Mouse (Mus musculus): ENCODE data around the gene Alox12.

Gene Alox12

DNA sequence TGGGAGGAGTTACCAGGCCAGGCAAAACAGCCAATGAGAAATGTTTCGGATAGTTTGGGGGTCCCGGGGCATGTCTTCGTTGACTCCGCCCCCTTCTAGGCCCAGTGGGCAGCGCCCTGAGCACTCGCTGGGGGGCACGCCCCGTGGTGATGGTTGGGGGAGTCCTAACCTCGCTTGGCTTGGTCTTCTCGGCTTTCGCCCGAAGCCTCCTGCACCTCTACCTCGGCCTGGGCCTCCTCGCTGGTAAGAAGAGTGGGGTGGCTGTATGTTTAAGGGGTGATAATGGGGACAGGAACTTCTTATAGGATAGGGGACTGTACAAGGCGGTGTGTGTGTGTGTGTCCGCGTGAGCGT lies 40.3 kb downstream of the Alox12 start:
- H3K9me3 ChIP-seq (ENCODE audit: low read length): no peaks in the 10 kb centered on the region
- H3K27me3 ChIP-seq (ENCODE audit: insufficient read depth, low read length): peaks cover 74% of the 10 kb centered on the region
- H3K4me1 ChIP-seq (replicated peaks; ENCODE audit: low read depth, low read length): peaks cover 51% of the 10 kb centered on the region
- no peak for TF ChIP-seq CTCF (conservative IDR thresholded peaks at IDR 0.05; ENCODE audit: low read length)
- peak overlapping the region; percentile 74 for H3K4me3 ChIP-seq (replicated peaks; ENCODE audit: low read length)
- peaks cover 28% of the 10 kb centered on the region for H3K36me3 ChIP-seq (ENCODE audit: insufficient read depth, low read length)

DNA sequence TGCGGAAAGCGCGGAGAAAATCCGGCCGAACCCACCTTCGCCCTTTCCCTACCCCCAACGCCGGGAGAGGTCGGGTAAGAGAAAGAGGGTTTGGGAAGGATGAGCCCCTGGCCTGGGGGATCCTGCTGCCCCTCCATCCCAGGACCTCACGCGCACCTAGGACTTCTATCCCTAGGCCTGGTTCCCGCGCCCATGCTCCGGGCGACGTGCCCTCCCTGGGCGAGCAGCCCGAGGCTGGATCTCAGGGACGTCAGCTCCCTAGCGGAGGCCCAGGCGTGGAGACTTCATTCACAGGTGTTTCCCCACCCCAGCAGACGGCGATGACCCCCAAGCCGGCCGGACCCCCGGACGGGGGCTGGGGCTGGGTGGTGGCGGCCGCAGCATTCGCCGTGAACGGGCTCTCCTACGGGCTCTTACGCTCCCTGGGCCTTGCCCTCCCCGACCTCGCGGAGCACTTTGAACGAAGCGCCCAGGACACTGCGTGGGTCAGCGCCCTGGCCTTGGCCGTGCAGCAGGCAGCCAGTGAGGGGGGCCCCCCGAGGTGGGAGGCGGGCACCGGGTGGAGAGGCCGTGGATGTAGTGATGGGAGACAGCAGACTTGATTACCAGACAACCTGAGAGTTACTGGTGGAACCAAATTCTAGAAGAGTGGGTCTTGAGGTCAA lies 40.8 kb downstream of the Alox12 start:
- Histone ChIP-seq H3K9me3 (ENCODE audit: low read length) (no peaks in the 10 kb centered on the region), H3K27me3 (ENCODE audit: insufficient read depth, low read length) (peaks cover 70% of the 10 kb centered on the region), H3K36me3 (ENCODE audit: insufficient read depth, low read length) (peaks cover 28% of the 10 kb centered on the region), H3K4me3 (replicated peaks; ENCODE audit: low read length) (peak overlapping the region; percentile 74), H3K4me1 (replicated peaks; ENCODE audit: low read depth, low read length) (peaks cover 47% of the 10 kb centered on the region)
- TF ChIP-seq NANOG (IDR thresholded peaks at IDR 0.05; ENCODE audit: borderline replicate concordance, low read length) (no peak), POU5F1 (IDR thresholded peaks at IDR 0.05; ENCODE audit: borderline replicate concordance, low read length) (no peak), CTCF (conservative IDR thresholded peaks at IDR 0.05; ENCODE audit: low read length) (no peak)

DNA sequence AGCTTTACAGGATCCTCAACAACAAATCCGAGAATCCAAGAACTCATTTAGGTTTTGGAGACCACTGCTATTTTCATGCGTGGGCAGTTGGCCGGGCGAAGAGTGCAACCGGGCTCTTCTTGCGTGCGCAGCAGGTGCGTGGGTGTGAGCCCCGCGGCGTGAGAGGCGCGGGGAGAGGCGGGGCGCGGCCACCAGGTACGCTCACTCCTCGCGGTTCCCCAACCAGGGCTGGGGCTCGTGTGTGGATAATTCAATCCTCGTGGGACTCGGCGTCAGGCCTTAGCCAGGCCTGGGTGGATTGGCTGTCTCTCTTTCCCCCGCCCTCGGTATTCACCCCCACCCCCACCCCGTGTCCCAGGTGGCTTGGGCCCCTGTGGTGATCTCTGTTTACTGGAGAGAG lies 41.4 kb downstream of the Alox12 start:
- no peak for TF ChIP-seq POU5F1 (IDR thresholded peaks at IDR 0.05; ENCODE audit: borderline replicate concordance, low read length)
- no peak for TF ChIP-seq CTCF (conservative IDR thresholded peaks at IDR 0.05; ENCODE audit: low read length)
- no peak for TF ChIP-seq NANOG (IDR thresholded peaks at IDR 0.05; ENCODE audit: borderline replicate concordance, low read length)
- Histone ChIP-seq H3K4me1 (replicated peaks; ENCODE audit: low read depth, low read length) (peaks cover 47% of the 10 kb centered on the region), H3K36me3 (ENCODE audit: insufficient read depth, low read length) (peaks cover 24% of the 10 kb centered on the region), H3K27me3 (ENCODE audit: insufficient read depth, low read length) (peaks cover 64% of the 10 kb centered on the region), H3K4me3 (replicated peaks; ENCODE audit: low read length) (peak overlapping the region; percentile 74), H3K9me3 (ENCODE audit: low read length) (no peaks in the 10 kb centered on the region)

DNA sequence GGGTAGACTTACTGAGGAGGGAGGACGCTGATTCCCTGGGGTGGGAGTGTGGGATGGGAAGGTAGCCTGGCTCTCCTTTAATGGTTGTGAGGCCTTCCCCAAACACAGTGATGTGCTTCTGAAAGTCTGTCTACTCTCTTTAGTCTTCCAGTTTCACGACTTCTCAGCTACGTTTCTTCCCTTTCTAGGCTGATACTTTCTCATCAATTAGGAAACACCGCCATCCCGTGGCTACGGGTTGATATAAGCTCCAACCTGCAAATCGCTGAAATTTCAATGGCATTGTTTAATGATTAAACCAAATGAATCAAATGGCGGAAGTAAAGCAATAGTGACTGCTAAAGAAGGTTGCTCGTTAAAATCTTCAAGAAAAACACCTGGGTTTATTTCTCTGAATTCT lies 42.3 kb downstream of the Alox12 start:
- H3K9me3 ChIP-seq (ENCODE audit: low read length): no peaks in the 10 kb centered on the region
- TF ChIP-seq NANOG (IDR thresholded peaks at IDR 0.05; ENCODE audit: borderline replicate concordance, low read length) (no peak), CTCF (conservative IDR thresholded peaks at IDR 0.05; ENCODE audit: low read length) (peak; percentile 35), POU5F1 (IDR thresholded peaks at IDR 0.05; ENCODE audit: borderline replicate concordance, low read length) (no peak)
- H3K36me3 ChIP-seq (ENCODE audit: insufficient read depth, low read length): peaks cover 15% of the 10 kb centered on the region
- H3K4me3 ChIP-seq (replicated peaks; ENCODE audit: low read length): no peak overlapping the region
- peaks cover 57% of the 10 kb centered on the region for H3K27me3 ChIP-seq (ENCODE audit: insufficient read depth, low read length)
- peaks cover 49% of the 10 kb centered on the region for H3K4me1 ChIP-seq (replicated peaks; ENCODE audit: low read depth, low read length)

DNA sequence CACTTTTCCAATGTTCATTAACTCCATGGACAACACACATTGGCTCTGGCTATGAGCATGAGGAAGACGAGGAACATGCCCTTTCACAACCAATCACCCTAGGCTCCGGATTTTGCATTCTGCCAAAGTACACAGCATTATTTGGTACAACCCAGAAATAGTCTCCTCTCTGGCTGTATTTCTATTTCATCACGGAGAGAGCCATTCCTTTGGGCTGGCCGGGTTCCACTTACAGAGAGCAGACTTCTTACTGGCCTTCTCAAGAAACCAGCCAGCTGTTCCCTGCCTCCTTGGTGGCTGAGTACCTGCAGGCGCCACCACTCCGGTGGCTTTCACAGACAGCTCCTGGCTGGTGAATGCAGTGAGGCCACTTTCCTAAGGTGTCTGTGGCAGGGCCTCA lies 42.7 kb downstream of the Alox12 start, which contains the start of gene Slc16a11:
TSS of gene Slc16a11 (plus strand) at position 330 of the 400 bp plus-strand sequence.
- Histone ChIP-seq H3K4me3 (replicated peaks; ENCODE audit: low read length) (peak within 1 kb of the TSS; percentile 74), H3K27me3 (ENCODE audit: insufficient read depth, low read length) (peaks cover 52% of the 10 kb centered on the region), H3K36me3 (ENCODE audit: insufficient read depth, low read length) (peaks cover 10% of the 10 kb centered on the region), H3K4me1 (replicated peaks; ENCODE audit: low read depth, low read length) (peaks cover 49% of the 10 kb centered on the region), H3K9me3 (ENCODE audit: low read length) (no peaks in the 10 kb centered on the region)
- no peak for TF ChIP-seq NANOG (IDR thresholded peaks at IDR 0.05; ENCODE audit: borderline replicate concordance, low read length)
- no peak for TF ChIP-seq POU5F1 (IDR thresholded peaks at IDR 0.05; ENCODE audit: borderline replicate concordance, low read length)
- TF ChIP-seq CTCF (conservative IDR thresholded peaks at IDR 0.05; ENCODE audit: low read length): no peak

DNA sequence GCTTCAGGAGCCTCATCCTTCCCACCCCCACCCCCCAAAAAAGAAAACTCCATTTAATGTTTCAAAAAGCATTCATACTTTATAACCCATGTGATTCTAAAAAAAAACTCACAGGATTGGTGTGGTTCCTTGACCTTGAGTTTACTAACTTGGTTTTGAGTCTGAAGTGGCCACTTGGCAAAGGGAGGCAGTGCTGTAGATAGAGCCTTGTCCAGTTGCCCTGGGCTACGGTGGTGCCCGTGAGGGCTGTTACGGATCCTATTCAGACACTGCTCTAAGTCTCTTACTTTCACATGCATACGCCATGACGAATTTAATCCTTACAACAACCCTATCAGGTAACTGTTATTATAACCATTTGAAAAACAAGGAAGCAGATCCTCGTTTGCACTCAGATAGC lies 43.2 kb downstream of the Alox12 start:
- TF ChIP-seq POU5F1 (IDR thresholded peaks at IDR 0.05; ENCODE audit: borderline replicate concordance, low read length): no peak
- TF ChIP-seq CTCF (conservative IDR thresholded peaks at IDR 0.05; ENCODE audit: low read length): no peak
- no peak for TF ChIP-seq NANOG (IDR thresholded peaks at IDR 0.05; ENCODE audit: borderline replicate concordance, low read length)
- Histone ChIP-seq H3K36me3 (ENCODE audit: insufficient read depth, low read length) (peaks cover 6% of the 10 kb centered on the region), H3K4me1 (replicated peaks; ENCODE audit: low read depth, low read length) (peaks cover 49% of the 10 kb centered on the region), H3K27me3 (ENCODE audit: insufficient read depth, low read length) (peaks cover 48% of the 10 kb centered on the region), H3K9me3 (ENCODE audit: low read length) (no peaks in the 10 kb centered on the region), H3K4me3 (replicated peaks; ENCODE audit: low read length) (no peak overlapping the region)

DNA sequence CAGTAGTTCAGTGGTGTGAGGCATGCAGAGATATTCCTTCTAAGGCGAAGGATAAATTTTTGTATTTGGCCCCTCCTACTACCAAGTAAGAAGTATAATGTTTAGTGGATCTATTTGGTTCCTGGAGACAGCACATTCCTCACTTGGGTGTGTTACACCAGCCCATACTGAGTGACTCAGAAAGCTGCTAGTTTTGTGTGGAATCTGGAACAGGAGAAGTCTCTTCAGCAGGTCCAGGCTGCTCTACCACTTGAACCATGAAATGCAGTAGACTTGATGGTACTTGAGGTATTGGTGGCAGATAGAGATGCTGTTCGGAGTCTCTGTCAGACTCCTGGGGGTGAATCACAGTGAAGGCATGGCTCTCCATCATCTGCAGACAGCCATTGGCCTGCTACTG lies 44.5 kb downstream of the Alox12 start:
- Histone ChIP-seq H3K9me3 (ENCODE audit: low read length) (no peaks in the 10 kb centered on the region), H3K4me1 (replicated peaks; ENCODE audit: low read depth, low read length) (peaks cover 46% of the 10 kb centered on the region), H3K27me3 (ENCODE audit: insufficient read depth, low read length) (peaks cover 40% of the 10 kb centered on the region), H3K4me3 (replicated peaks; ENCODE audit: low read length) (no peak overlapping the region), H3K36me3 (ENCODE audit: insufficient read depth, low read length) (no peaks in the 10 kb centered on the region)
- TF ChIP-seq CTCF (conservative IDR thresholded peaks at IDR 0.05; ENCODE audit: low read length) (no peak), NANOG (IDR thresholded peaks at IDR 0.05; ENCODE audit: borderline replicate concordance, low read length) (no peak), POU5F1 (IDR thresholded peaks at IDR 0.05; ENCODE audit: borderline replicate concordance, low read length) (no peak)

DNA sequence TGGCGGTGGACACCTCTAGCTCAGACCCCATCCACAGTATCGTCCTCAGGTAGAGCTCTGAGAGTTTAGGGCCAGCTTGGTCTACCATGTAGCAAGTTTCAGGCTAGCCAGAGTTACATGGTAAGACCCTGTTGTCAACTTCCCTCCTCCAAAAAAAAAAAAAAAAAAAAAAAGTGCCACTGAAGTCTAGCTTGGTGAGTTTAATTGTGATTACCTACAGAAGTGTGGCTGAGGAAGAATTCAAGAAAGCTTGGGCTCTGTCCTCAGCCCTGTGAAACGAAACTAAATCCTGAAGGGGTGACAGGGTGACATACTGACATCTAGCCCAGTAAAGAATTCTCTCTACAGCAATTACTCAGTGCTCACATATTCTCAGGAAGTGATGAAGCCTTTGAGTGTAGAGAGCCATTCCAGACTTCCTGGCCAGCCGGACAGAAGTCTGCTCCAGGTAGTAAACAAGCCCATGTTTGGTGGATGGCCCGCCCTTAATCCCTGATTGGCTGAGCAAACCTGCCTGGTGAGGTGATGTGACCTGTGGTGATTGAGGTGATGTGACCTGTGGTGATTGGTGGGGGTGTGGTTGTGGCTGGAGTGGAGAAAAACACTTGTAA lies 46.3 kb downstream of the Alox12 start:
- Histone ChIP-seq H3K4me1 (replicated peaks; ENCODE audit: low read depth, low read length) (peaks cover 28% of the 10 kb centered on the region; the same call in 1 of the 2 replicates), H3K4me3 (replicated peaks; ENCODE audit: low read length) (0 out of 2 replicates have a peak overlapping the region, but pooled peaks have one; percentile 13), H3K27me3 (ENCODE audit: insufficient read depth, low read length) (peaks cover 25% of the 10 kb centered on the region), H3K36me3 (ENCODE audit: insufficient read depth, low read length) (no peaks in the 10 kb centered on the region), H3K9me3 (ENCODE audit: low read length) (no peaks in the 10 kb centered on the region)
- TF ChIP-seq NANOG (IDR thresholded peaks at IDR 0.05; ENCODE audit: borderline replicate concordance, low read length) (no peak), CTCF (conservative IDR thresholded peaks at IDR 0.05; ENCODE audit: low read length) (no peak), POU5F1 (IDR thresholded peaks at IDR 0.05; ENCODE audit: borderline replicate concordance, low read length) (no peak)

Measured in E14TG2a.4 (cell line).